Mouse (Mus musculus) left cerebral cortex, adult 2 months (tissue): ENCODE measurements at regions not wholly inside any gene's neighbourhood (a gene's known extent, or its start where the extent isn't known, plus 50 kb on each side); places are given as distances from the start of the nearest gene placed in this dataset.

Source experiments
- DNase-seq, 2 experiments: peaks; one replicate each; pipeline ENCODE4 v3.0.0; 2021 to 2022; ENCODE audit warnings: low spot score in 2 of 2, mixed read lengths in 1 of 2; ENCODE audit errors: extremely low spot score in 1 of 2
- H3K27ac ChIP-seq: fragments of 200-600 bp; 2 replicates; pipeline ENCODE4 v1.8.1; 2022
- H3K4me3 ChIP-seq: fragments of 200-600 bp; 2 replicates; pipeline ENCODE4 v1.8.1; 2022
- CTCF ChIP-seq: fragments of 200-600 bp; IDR thresholded peaks from 2 replicates; pipeline ENCODE4 v1.8.1; 2022; ENCODE audit warnings: antibody characterized with exemption, mild to moderate bottlenecking, moderate library complexity
- intact Hi-C: fragments of 180-260 bp; cut with DNase I; formaldehyde crosslinking; loops from one replicate; pipeline ENCODE4 v1.15.1; 2025

- TF ChIP-seq CTCF, result no peak
- H3K4me3 ChIP-seq, result no peak overlapping the region
- DNase-seq, result no peak
- no peak overlapping the region for H3K27ac ChIP-seq
- intact Hi-C loops, result no loop called here
Measured at GRCm38 (mm10) chr7:71092825-71093224, 258.5 kb downstream of the Gm10295 start.

GRCm38 (mm10) chr7:71092301-71092700 lies 259.0 kb downstream of the Gm10295 start:
- intact Hi-C loops, result no loop called here
- Histone ChIP-seq H3K4me3 (no peak overlapping the region), H3K27ac (no peak overlapping the region)
- no peak for DNase-seq
- TF ChIP-seq CTCF, result no peak

- no peak for DNase-seq
- Histone ChIP-seq H3K27ac (no peak overlapping the region), H3K4me3 (no peak overlapping the region)
- intact Hi-C loops, result no loop called here
- TF ChIP-seq CTCF, result no peak
Measured at GRCm38 (mm10) chr7:71064446-71065391, 286.6 kb downstream of the Gm10295 start.

GRCm38 (mm10) chr7:71050825-71051224 lies 300.5 kb downstream of the Gm10295 start:
- no peak overlapping the region for H3K4me3 ChIP-seq
- no peak for DNase-seq
- TF ChIP-seq CTCF, result no peak
- H3K27ac ChIP-seq, result no peak overlapping the region
- intact Hi-C loops, result no loop called here

- Histone ChIP-seq H3K27ac (no peak overlapping the region), H3K4me3 (no peak overlapping the region)
- TF ChIP-seq CTCF, result no peak
- intact Hi-C loops, result no loop called here
- DNase-seq, result no peak
Measured at GRCm38 (mm10) chr7:71047201-71047600, 304.1 kb downstream of the Gm10295 start.

GRCm38 (mm10) chr7:71046596-71046995 lies 304.7 kb downstream of the Gm10295 start:
- Histone ChIP-seq H3K27ac (no peak overlapping the region), H3K4me3 (no peak overlapping the region)
- intact Hi-C loops, result no loop called here
- no peak for TF ChIP-seq CTCF
- DNase-seq, result no peak

- no peak for DNase-seq
- no peak for TF ChIP-seq CTCF
- Histone ChIP-seq H3K4me3 (no peak overlapping the region), H3K27ac (no peak overlapping the region)
- intact Hi-C loops, result no loop called here
Measured at GRCm38 (mm10) chr7:71043789-71044188, 307.5 kb downstream of the Gm10295 start.

- intact Hi-C loops, result no loop called here
- no peak overlapping the region for H3K4me3 ChIP-seq
- DNase-seq, result no peak
- H3K27ac ChIP-seq, result no peak overlapping the region
- TF ChIP-seq CTCF, result no peak
Measured at GRCm38 (mm10) chr7:71043128-71043527, 308.2 kb downstream of the Gm10295 start.

- DNase-seq, result no peak
- no peak for TF ChIP-seq CTCF
- intact Hi-C loops, result no loop called here
- H3K4me3 ChIP-seq, result no peak overlapping the region
- H3K27ac ChIP-seq, result no peak overlapping the region
Measured at GRCm38 (mm10) chr7:71041388-71041787, 309.9 kb downstream of the Gm10295 start.

- TF ChIP-seq CTCF, result no peak
- DNase-seq, result no peak
- Histone ChIP-seq H3K4me3 (no peak overlapping the region), H3K27ac (no peak overlapping the region)
- intact Hi-C loops, result no loop called here
Measured at GRCm38 (mm10) chr7:71040846-71041245, 310.4 kb downstream of the Gm10295 start.

GRCm38 (mm10) chr7:71038537-71038936 lies 312.7 kb downstream of the Gm10295 start:
- no peak overlapping the region for H3K27ac ChIP-seq
- H3K4me3 ChIP-seq, result no peak overlapping the region
- no peak for DNase-seq
- TF ChIP-seq CTCF, result no peak
- intact Hi-C loops, result no loop called here

GRCm38 (mm10) chr7:71033121-71033520 lies 318.2 kb downstream of the Gm10295 start:
- TF ChIP-seq CTCF, result no peak
- intact Hi-C loops, result no loop called here
- DNase-seq, result no peak
- H3K4me3 ChIP-seq, result no peak overlapping the region
- no peak overlapping the region for H3K27ac ChIP-seq
